Mouse (Mus musculus): ENCODE measurements around the gene Obsl1. TPM values are rescaled to one million over a fixed set of nuclear protein-coding genes. Genes with fewer than 3 reads are reported as not detected.

Gene Obsl1
- total and polyA plus RNA-seq, 2 experiments from 2014 or later, result 22.9 to 43.7 TPM

- Histone ChIP-seq H3K4me2 (ENCODE audit: low read depth) (no peak overlapping the region), H3K9ac (no peak overlapping the region), H3K4me3 (ENCODE audit: low read depth, low read length) (no peak overlapping the region), H3K9me3 (ENCODE audit: low read length) (no peaks in the 10 kb centered on the region), H3K27ac (ENCODE audit: low read depth, low read length) (no peak overlapping the region), H3K4me1 (ENCODE audit: insufficient read depth) (peaks cover 4% of the 10 kb centered on the region), H3K27me3 (ENCODE audit: insufficient read depth, low read length) (peaks cover under 1% of the 10 kb centered on the region; the same call in 1 of the 2 replicates), H3K36me3 (ENCODE audit: insufficient read depth) (no peaks in the 10 kb centered on the region)
- WGBS, result 63% methylated on average over 1 of the region's 1 CpGs
- TF ChIP-seq CTCF (IDR thresholded peaks at IDR 0.05; ENCODE audit: low read depth), result no peak
- ATAC-seq (no peak), DNase-seq (no peak)
Measured at GRCm38 (mm10) chr1:75462636-75463035, 43.6 kb downstream of the Obsl1 start.

DNA sequence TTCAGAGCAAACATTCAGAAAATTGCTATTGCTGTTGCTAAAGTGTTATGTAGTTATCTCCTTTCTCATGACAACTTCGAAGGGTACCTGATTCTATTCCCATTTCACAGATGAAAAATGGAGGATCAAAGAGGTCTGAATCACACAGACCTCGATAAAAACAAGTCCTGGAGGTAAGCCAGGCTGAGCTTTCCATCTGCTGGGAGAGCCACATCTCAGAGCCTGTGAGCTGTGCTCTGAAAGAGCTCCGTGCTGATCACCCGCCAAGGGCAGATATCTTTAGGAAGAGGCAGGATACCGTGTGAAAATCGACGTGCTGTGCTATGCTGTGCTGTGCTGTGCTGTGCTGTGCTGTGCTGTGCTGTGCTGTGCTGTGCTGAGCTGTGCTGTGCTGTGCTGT is 46.0 kb downstream of the Obsl1 start:
- H3K9ac ChIP-seq, result no peak overlapping the region
- ATAC-seq, result no peak
- no peak overlapping the region for H3K4me2 ChIP-seq (ENCODE audit: low read depth)
- no peaks in the 10 kb centered on the region for H3K9me3 ChIP-seq (ENCODE audit: low read length)
- H3K27ac ChIP-seq (ENCODE audit: low read depth, low read length), result no peak overlapping the region
- no peaks in the 10 kb centered on the region for H3K36me3 ChIP-seq (ENCODE audit: insufficient read depth)
- no peak for DNase-seq
- no peak for TF ChIP-seq CTCF (IDR thresholded peaks at IDR 0.05; ENCODE audit: low read depth)
- H3K4me3 ChIP-seq (ENCODE audit: low read depth, low read length), result no peak overlapping the region
- WGBS, result 55% methylated on average over 7 of the region's 7 CpGs
- peaks cover 16% of the 10 kb centered on the region for H3K27me3 ChIP-seq (ENCODE audit: insufficient read depth, low read length)
- H3K4me1 ChIP-seq (ENCODE audit: insufficient read depth), result peaks cover 3% of the 10 kb centered on the region

GRCm38 (mm10) chr1:75458789-75459684 is 47.2 kb downstream of the Obsl1 start:
- TF ChIP-seq CTCF (IDR thresholded peaks at IDR 0.05; ENCODE audit: low read depth), result no peak
- Histone ChIP-seq H3K4me2 (ENCODE audit: low read depth) (peak overlapping the region; percentile 47), H3K9ac (no peak overlapping the region), H3K27me3 (ENCODE audit: insufficient read depth, low read length) (peaks cover 16% of the 10 kb centered on the region), H3K4me1 (ENCODE audit: insufficient read depth) (peaks cover 3% of the 10 kb centered on the region), H3K27ac (ENCODE audit: low read depth, low read length) (no peak overlapping the region), H3K4me3 (ENCODE audit: low read depth, low read length) (peak overlapping the region; percentile 27; the same call in 1 of the 2 replicates), H3K9me3 (ENCODE audit: low read length) (no peaks in the 10 kb centered on the region), H3K36me3 (ENCODE audit: insufficient read depth) (no peaks in the 10 kb centered on the region)
- ATAC-seq (peak; percentile 34), DNase-seq (peak; percentile 69)
- 11% methylated on average over 23 of the region's 23 CpGs for WGBS

DNA sequence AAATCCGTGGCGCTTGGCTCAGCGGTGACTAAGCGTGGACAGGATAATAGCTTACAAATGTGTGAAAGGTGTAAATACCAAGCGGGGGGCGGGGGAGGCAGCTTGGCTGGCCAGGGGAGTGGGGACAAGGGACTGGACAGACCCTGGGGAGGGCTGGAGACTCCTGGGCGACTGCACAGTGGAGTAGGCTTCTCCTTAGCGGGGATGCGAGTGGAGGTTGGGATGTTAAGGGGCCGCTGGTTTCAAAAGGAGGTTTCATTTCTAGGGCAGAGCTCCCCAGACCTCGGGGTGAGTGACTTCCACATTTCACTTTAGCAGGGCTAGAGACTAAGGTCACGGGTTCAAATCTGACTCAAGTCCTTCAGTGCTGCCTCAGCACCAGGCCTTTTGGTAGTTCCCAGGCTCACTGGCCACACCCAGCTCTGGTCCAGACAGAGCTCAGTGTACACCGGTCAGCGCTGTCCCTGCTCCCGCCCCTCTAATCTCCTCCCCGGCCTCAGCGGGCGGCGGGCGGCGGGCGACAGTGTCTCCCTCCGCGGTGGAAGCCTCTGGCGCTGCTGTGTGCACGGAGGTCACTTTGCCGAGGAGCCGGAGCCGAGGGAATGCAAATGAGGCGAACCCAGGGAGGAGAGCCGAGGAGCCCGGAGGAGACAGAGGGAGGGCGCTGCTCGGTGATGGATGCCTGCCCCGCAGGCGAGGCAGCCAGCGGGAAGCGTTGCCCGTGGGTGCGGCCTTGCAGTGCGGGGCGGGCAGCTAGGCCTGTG is 48.0 kb downstream of the Obsl1 start:
- Histone ChIP-seq H3K4me1 (ENCODE audit: insufficient read depth) (peaks cover 3% of the 10 kb centered on the region), H3K9me3 (ENCODE audit: low read length) (no peaks in the 10 kb centered on the region), H3K27ac (ENCODE audit: low read depth, low read length) (no peak overlapping the region), H3K27me3 (ENCODE audit: insufficient read depth, low read length) (peaks cover 16% of the 10 kb centered on the region), H3K9ac (peak overlapping the region; percentile 18; the same call in 1 of the 2 replicates), H3K4me2 (ENCODE audit: low read depth) (peak overlapping the region; percentile 47), H3K4me3 (ENCODE audit: low read depth, low read length) (peak overlapping the region; percentile 27), H3K36me3 (ENCODE audit: insufficient read depth) (no peaks in the 10 kb centered on the region)
- no peak for TF ChIP-seq CTCF (IDR thresholded peaks at IDR 0.05; ENCODE audit: low read depth)
- ATAC-seq (peak; percentile 26), DNase-seq (no peak)
- 8% methylated on average over 42 of the region's 42 CpGs for WGBS

DNA sequence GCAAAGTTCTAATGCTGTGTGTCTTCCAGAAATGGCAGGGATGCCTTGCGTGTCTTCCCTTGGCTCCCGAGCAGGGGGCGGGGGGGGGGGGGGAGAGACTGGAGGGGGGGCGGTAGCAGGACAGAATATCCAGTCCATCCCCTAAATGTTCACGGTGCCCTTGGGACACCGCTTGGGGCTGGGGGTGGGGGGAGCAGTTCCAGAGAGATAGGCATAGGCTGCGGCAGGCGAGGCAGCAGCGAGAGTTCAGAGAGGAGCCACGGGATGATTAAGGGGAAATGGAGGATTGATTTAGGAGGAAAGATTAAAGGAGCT is 48.6 kb downstream of the Obsl1 start:
- Histone ChIP-seq H3K4me3 (ENCODE audit: low read depth, low read length) (no peak overlapping the region), H3K27me3 (ENCODE audit: insufficient read depth, low read length) (peaks cover 16% of the 10 kb centered on the region), H3K9ac (no peak overlapping the region), H3K9me3 (ENCODE audit: low read length) (no peaks in the 10 kb centered on the region), H3K36me3 (ENCODE audit: insufficient read depth) (no peaks in the 10 kb centered on the region), H3K4me2 (ENCODE audit: low read depth) (no peak overlapping the region), H3K4me1 (ENCODE audit: insufficient read depth) (peaks cover 3% of the 10 kb centered on the region), H3K27ac (ENCODE audit: low read depth, low read length) (no peak overlapping the region)
- TF ChIP-seq CTCF (IDR thresholded peaks at IDR 0.05; ENCODE audit: low read depth), result no peak
- DNase-seq (no peak), ATAC-seq (no peak)
- whole genome bisulfite sequencing, result 8% methylated on average over 8 of the region's 10 CpGs

GRCm38 (mm10) chr1:75456746-75457564 is 49.3 kb downstream of the Obsl1 start:
- no peak overlapping the region for H3K27ac ChIP-seq (ENCODE audit: low read depth, low read length)
- 5% methylated on average over 14 of the region's 14 CpGs for WGBS
- H3K4me1 ChIP-seq (ENCODE audit: insufficient read depth), result peaks cover 3% of the 10 kb centered on the region
- H3K9ac ChIP-seq, result no peak overlapping the region
- ATAC-seq (no peak), DNase-seq (no peak)
- H3K9me3 ChIP-seq (ENCODE audit: low read length), result no peaks in the 10 kb centered on the region
- TF ChIP-seq CTCF (IDR thresholded peaks at IDR 0.05; ENCODE audit: low read depth), result peak; percentile 56
- no peak overlapping the region for H3K4me3 ChIP-seq (ENCODE audit: low read depth, low read length)
- H3K27me3 ChIP-seq (ENCODE audit: insufficient read depth, low read length), result peaks cover 16% of the 10 kb centered on the region
- H3K4me2 ChIP-seq (ENCODE audit: low read depth), result no peak overlapping the region
- H3K36me3 ChIP-seq (ENCODE audit: insufficient read depth), result no peaks in the 10 kb centered on the region

All from forebrain, postnatal 0 days (tissue).